Mouse (Mus musculus): Measurements from ENCODE around the gene Ifit3b.

DNA sequence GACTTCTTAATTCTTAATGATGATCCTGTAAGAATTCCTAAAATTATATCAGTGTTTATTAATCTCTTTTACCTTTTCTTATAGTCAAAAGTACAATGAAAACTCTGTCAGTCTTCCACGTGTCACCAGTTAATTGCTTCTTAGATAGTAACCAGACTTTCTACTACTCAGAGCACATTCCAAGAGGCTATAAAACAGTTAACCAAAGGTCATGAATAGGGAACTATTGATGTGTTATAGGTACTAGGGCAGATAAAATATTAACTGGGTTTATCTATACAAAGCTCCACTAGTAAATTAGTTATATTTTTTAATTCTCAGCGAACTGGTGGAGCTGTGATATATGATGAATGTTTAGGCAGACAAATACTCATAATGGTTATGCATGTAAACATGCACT lies 19.7 kb downstream of the Ifit3b start:
- no peak for TF ChIP-seq GATA1 (IDR thresholded peaks at IDR 0.05; ENCODE audit: low read length)
- no peak for TF ChIP-seq TAL1 (IDR thresholded peaks at IDR 0.05; ENCODE audit: low read length)

All from erythroblast, embryonic 14.5 days (primary cell).